Mouse (Mus musculus) liver, postnatal 0 days (tissue): ENCODE results near the gene Olfr516.
"Not testable (repeated sequence)": the region's sequence is repeated elsewhere in the genome, so short reads cannot be mapped to it uniquely, and the experiment has no call there.

Experiments used
- CTCF ChIP-seq: sonication (generic); IDR thresholded peaks from 2 replicates; pipeline ENCODE4 v1.5.1; 2016; ENCODE audit warnings: antibody characterized with exemption, low read depth
- EP300 ChIP-seq: IDR thresholded peaks from 2 replicates; pipeline ENCODE4 v1.6.1; 2016; ENCODE audit warnings: antibody characterized with exemption, low read depth, mild to moderate bottlenecking

GRCm38 (mm10) chr7:108814593-108815215 is 35.6 kb downstream of the Olfr516 start:
- not testable (repeated sequence) for TF ChIP-seq EP300
- peak; percentile 64 for TF ChIP-seq CTCF
